In genomic region chr16:51353791-51354190, GRCm38 (mm10) we compare ENCODE assay signal across 24 mouse cellular contexts.
A peak's percentile ranks its signal among the peaks of the same experiment; 100 is the strongest.
DNase-seq lines count a peak whose midpoint lies in the region; ATAC-seq lines count a peak whose summit lies in the region.
"Had no signal": no experiment of that assay in that cellular context is flagged by ENCODE, and none has a peak within 500 bp of the region (broad histone marks: within the 10 kb centered on the region; RNA-seq: fewer than 3 reads in every experiment).

No protein-coding gene starts in this region.

- no peak for DNase-seq in forebrain, embryonic 11.5 days (ENCODE audit: low spot score)
- DNase-seq in forebrain, embryonic 10.5 days (ENCODE audit: extremely low spot score, low spot score): no peak
- DNase-seq in brain, adult 2 months (ENCODE audit: low read depth, low spot score): peak; percentile 9
- no peak for DNase-seq in midbrain, embryonic 10.5 days (ENCODE audit: low spot score)
- DNase-seq in kidney, postnatal 14 days: no peak
- DNase-seq: adrenal gland, adult 8-10 months; adrenal gland, postnatal 14 days; adrenal gland, postnatal 36 days; B cell, adult 2 months; cerebellum, adult 11-12 months; cerebellum, adult 2 months; cerebellum, adult 9-10 months; cerebellum, postnatal 10 days; cerebellum, postnatal 25 days had no signal

- H3K27ac ChIP-seq in forebrain, embryonic 13.5 days: no peak overlapping the region
- no peak overlapping the region for H3K27ac ChIP-seq in forebrain, embryonic 11.5 days (ENCODE audit: low read depth, low read length)
- no peak overlapping the region for H3K27ac ChIP-seq in forebrain, embryonic 15.5 days (replicated peaks)
- no peak overlapping the region for H3K27ac ChIP-seq in forebrain, embryonic 10.5 days
- H3K27ac ChIP-seq in forebrain, embryonic 16.5 days (ENCODE audit: low read length): no peak overlapping the region
- no peak overlapping the region for H3K27ac ChIP-seq in midbrain, embryonic 10.5 days (replicated peaks)
- H3K27ac ChIP-seq: embryonic facial prominence, embryonic 10.5 days; embryonic facial prominence, embryonic 12.5 days had no signal

- H3K9me3 ChIP-seq in forebrain, embryonic 13.5 days (replicated peaks): no peaks in the 10 kb centered on the region
- no peaks in the 10 kb centered on the region for H3K9me3 ChIP-seq in forebrain, embryonic 11.5 days (ENCODE audit: control insufficient read depth, low read length)
- no peaks in the 10 kb centered on the region for H3K9me3 ChIP-seq in forebrain, embryonic 15.5 days
- no peaks in the 10 kb centered on the region for H3K9me3 ChIP-seq in forebrain, embryonic 10.5 days
- H3K9me3 ChIP-seq in forebrain, embryonic 16.5 days (ENCODE audit: control insufficient read depth, low read length): no peaks in the 10 kb centered on the region
- H3K9me3 ChIP-seq in midbrain, embryonic 10.5 days (replicated peaks): no peaks in the 10 kb centered on the region
- H3K9me3 ChIP-seq: embryonic facial prominence, embryonic 10.5 days; embryonic facial prominence, embryonic 12.5 days; G1E had no signal

- 80% methylated on average over 2 of the region's 2 CpGs for WGBS in forebrain, embryonic 13.5 days
- 84% methylated on average over 2 of the region's 2 CpGs for WGBS in forebrain, embryonic 11.5 days
- WGBS in forebrain, embryonic 15.5 days: 69% methylated on average over 2 of the region's 2 CpGs
- 89% methylated on average over 2 of the region's 2 CpGs for WGBS in forebrain, embryonic 10.5 days
- 66% methylated on average over 2 of the region's 2 CpGs for WGBS in forebrain, embryonic 16.5 days
- 88% methylated on average over 2 of the region's 2 CpGs for WGBS in midbrain, embryonic 10.5 days

- no peak overlapping the region for H3K4me2 ChIP-seq in forebrain, embryonic 13.5 days
- H3K4me2 ChIP-seq in forebrain, embryonic 11.5 days (ENCODE audit: low read depth, low read length, severe bottlenecking): no peak overlapping the region
- H3K4me2 ChIP-seq in forebrain, embryonic 15.5 days (replicated peaks): no peak overlapping the region
- no peak overlapping the region for H3K4me2 ChIP-seq in forebrain, embryonic 16.5 days (ENCODE audit: low read length)
- H3K4me2 ChIP-seq: embryonic facial prominence, embryonic 12.5 days had no signal

- H3K4me1 ChIP-seq in forebrain, embryonic 13.5 days: no peaks in the 10 kb centered on the region
- no peaks in the 10 kb centered on the region for H3K4me1 ChIP-seq in forebrain, embryonic 11.5 days (replicated peaks; ENCODE audit: control insufficient read depth, insufficient read depth, low read length)
- no peaks in the 10 kb centered on the region for H3K4me1 ChIP-seq in forebrain, embryonic 15.5 days
- H3K4me1 ChIP-seq in forebrain, embryonic 10.5 days: no peaks in the 10 kb centered on the region
- no peaks in the 10 kb centered on the region for H3K4me1 ChIP-seq in forebrain, embryonic 16.5 days (replicated peaks; ENCODE audit: control insufficient read depth, insufficient read depth, low read length)
- no peaks in the 10 kb centered on the region for H3K4me1 ChIP-seq in midbrain, embryonic 10.5 days
- H3K4me1 ChIP-seq: embryonic facial prominence, embryonic 10.5 days; embryonic facial prominence, embryonic 12.5 days had no signal

- H3K36me3 ChIP-seq in forebrain, embryonic 13.5 days (ENCODE audit: poor library complexity, severe bottlenecking): no peaks in the 10 kb centered on the region
- no peaks in the 10 kb centered on the region for H3K36me3 ChIP-seq in forebrain, embryonic 11.5 days (ENCODE audit: control insufficient read depth, insufficient read depth, low read length)
- no peaks in the 10 kb centered on the region for H3K36me3 ChIP-seq in forebrain, embryonic 15.5 days
- H3K36me3 ChIP-seq in forebrain, embryonic 10.5 days (replicated peaks): no peaks in the 10 kb centered on the region
- H3K36me3 ChIP-seq in forebrain, embryonic 16.5 days (ENCODE audit: control insufficient read depth, insufficient read depth): no peaks in the 10 kb centered on the region
- H3K36me3 ChIP-seq in midbrain, embryonic 10.5 days: no peaks in the 10 kb centered on the region
- H3K36me3 ChIP-seq: embryonic facial prominence, embryonic 10.5 days; embryonic facial prominence, embryonic 12.5 days; G1E had no signal

- no peak overlapping the region for H3K4me3 ChIP-seq in forebrain, embryonic 13.5 days
- H3K4me3 ChIP-seq in forebrain, embryonic 11.5 days (ENCODE audit: low read depth, low read length): no peak overlapping the region
- no peak overlapping the region for H3K4me3 ChIP-seq in forebrain, embryonic 15.5 days
- H3K4me3 ChIP-seq in forebrain, embryonic 10.5 days: no peak overlapping the region
- no peak overlapping the region for H3K4me3 ChIP-seq in forebrain, embryonic 16.5 days (replicated peaks; ENCODE audit: low read length)
- H3K4me3 ChIP-seq in midbrain, embryonic 10.5 days: no peak overlapping the region
- H3K4me3 ChIP-seq: embryonic facial prominence, embryonic 10.5 days; embryonic facial prominence, embryonic 12.5 days had no signal

- H3K9ac ChIP-seq in forebrain, embryonic 13.5 days: no peak overlapping the region
- no peak overlapping the region for H3K9ac ChIP-seq in forebrain, embryonic 11.5 days (ENCODE audit: low read length)
- no peak overlapping the region for H3K9ac ChIP-seq in forebrain, embryonic 15.5 days (replicated peaks)
- H3K9ac ChIP-seq in forebrain, embryonic 16.5 days (replicated peaks; ENCODE audit: low read depth, low read length): no peak overlapping the region
- H3K9ac ChIP-seq: embryonic facial prominence, embryonic 12.5 days had no signal

- no peaks in the 10 kb centered on the region for H3K27me3 ChIP-seq in forebrain, embryonic 13.5 days
- H3K27me3 ChIP-seq in forebrain, embryonic 11.5 days (ENCODE audit: control insufficient read depth, insufficient read depth, low read length): no peaks in the 10 kb centered on the region
- H3K27me3 ChIP-seq in forebrain, embryonic 15.5 days: no peaks in the 10 kb centered on the region
- H3K27me3 ChIP-seq in forebrain, embryonic 10.5 days (ENCODE audit: poor library complexity, severe bottlenecking): no peaks in the 10 kb centered on the region
- no peaks in the 10 kb centered on the region for H3K27me3 ChIP-seq in forebrain, embryonic 16.5 days (replicated peaks; ENCODE audit: control insufficient read depth, insufficient read depth, low read length)
- H3K27me3 ChIP-seq in midbrain, embryonic 10.5 days (ENCODE audit: low read depth, poor library complexity, severe bottlenecking): no peaks in the 10 kb centered on the region
- H3K27me3 ChIP-seq: CH12.LX; embryonic facial prominence, embryonic 12.5 days; Patski had no signal

- ATAC-seq in forebrain, embryonic 13.5 days: 0 out of 2 replicates have a peak, but pooled peaks have one; percentile 61
- ATAC-seq in forebrain, embryonic 11.5 days (replicated peaks; ENCODE audit: low FRiP score): no peak
- ATAC-seq in forebrain, embryonic 15.5 days (replicated peaks): 0 out of 2 replicates have a peak, but pooled peaks have one; percentile 55
- peak; percentile 57; the same call in 1 of the 2 replicates for ATAC-seq in forebrain, embryonic 16.5 days
- ATAC-seq: activated CD4-positive, CD25-positive, alpha-beta regulatory T cell, adult 4 months; CD4-positive, CD25-positive, alpha-beta regulatory T cell, adult 4 months; Patski had no signal
